Mouse (Mus musculus) G1E (cell line): ENCODE measurements at regions not wholly inside any gene's neighbourhood (a gene's known extent, or its start where the extent isn't known, plus 50 kb on each side); places are given as distances from the start of the nearest gene placed in this dataset.

ENCODE experiments used
- CTCF ChIP-seq: IDR thresholded peaks from 2 replicates; pipeline ENCODE4 v1.5.1; 2012; ENCODE audit warnings: low read depth, low read length, inconsistent platforms, mixed read lengths
- TAL1 ChIP-seq: conservative IDR thresholded peaks from 2 replicates; pipeline ENCODE4 v1.6.1; 2012; ENCODE audit warnings: low read depth, low read length, inconsistent platforms, mixed read lengths

- TF ChIP-seq CTCF, result no peak
- TF ChIP-seq TAL1, result no peak
Observed at GRCm38 (mm10) chr12:109518413-109519021, 65.9 kb downstream of the Dlk1 start.
